Mouse (Mus musculus): ENCODE results near the gene Gm47841. TPM values are rescaled to one million over a fixed set of nuclear protein-coding genes. Genes with fewer than 3 reads are reported as not detected.
A peak's percentile ranks its signal among the peaks of the same experiment; 100 is the strongest.

Gene Gm47841
- polyA plus RNA-seq, 1 experiment from 2014 or later: not detected

DNA sequence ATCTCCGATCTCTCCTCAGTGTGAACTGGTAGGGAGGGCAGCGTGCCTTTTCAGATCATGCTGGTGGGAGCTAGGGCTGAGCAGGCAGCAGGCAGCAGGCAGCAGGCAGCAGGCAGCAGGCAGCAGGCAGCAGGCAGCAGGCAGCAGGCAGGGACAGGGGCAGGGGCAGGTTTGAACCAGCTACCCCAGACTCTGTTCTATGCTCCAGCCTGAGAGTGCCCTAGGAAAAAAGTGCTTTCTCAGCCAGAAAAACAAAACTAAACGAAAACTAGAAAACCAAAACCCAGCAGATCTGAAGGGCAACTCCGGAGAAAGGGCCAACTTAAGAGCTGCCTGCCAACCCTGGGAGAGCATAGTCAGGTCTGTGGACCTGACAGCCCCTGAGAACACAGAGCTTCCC is 21.5 kb upstream of the Gm47841 start:
- Histone ChIP-seq H3K9me3 (replicated peaks; ENCODE audit: low read length) (no peaks in the 10 kb centered on the region), H3K27me3 (ENCODE audit: insufficient read depth, low read length) (no peaks in the 10 kb centered on the region), H3K36me3 (ENCODE audit: insufficient read depth, low read length) (no peaks in the 10 kb centered on the region), H3K9ac (ENCODE audit: low read depth, low read length) (no peak overlapping the region), H3K27ac (peak overlapping the region; percentile 82), H3K4me2 (ENCODE audit: low read length) (no peak overlapping the region), H3K4me3 (replicated peaks; ENCODE audit: low read depth, low read length) (no peak overlapping the region), H3K4me1 (replicated peaks; ENCODE audit: insufficient read depth, low read length) (peaks cover 77% of the 10 kb centered on the region)
- DNase-seq (ENCODE audit: low spot score): no peak
- TF ChIP-seq CTCF (IDR thresholded peaks at IDR 0.05; ENCODE audit: low read depth): no peak
- WGBS: 62% methylated on average over 4 of the region's 4 CpGs
- ATAC-seq (replicated peaks; ENCODE audit: low FRiP score, low read depth): no peak

DNA sequence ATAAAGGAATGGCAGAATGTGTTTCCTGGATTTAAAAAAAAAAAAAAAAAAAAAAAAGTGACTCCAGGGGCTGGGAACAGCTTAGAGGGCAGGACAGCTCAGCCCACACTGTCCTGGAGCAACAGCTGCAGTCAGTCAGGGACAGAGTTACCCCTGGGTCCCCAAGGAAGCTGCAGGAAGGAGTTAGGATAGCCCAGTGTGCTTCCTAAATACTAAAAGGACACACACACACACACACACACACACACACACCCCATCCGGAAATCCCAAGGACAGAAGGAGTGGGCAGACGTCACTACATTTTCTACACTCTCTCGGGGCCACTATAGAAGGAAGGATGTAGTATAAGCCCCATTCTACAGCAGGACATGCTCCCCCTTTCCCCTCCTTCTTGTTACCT is 20.8 kb upstream of the Gm47841 start:
- 35% methylated on average over 3 of the region's 3 CpGs for WGBS
- DNase-seq (ENCODE audit: low spot score) (peak; percentile 74), ATAC-seq (replicated peaks; ENCODE audit: low FRiP score, low read depth) (no peak)
- TF ChIP-seq CTCF (IDR thresholded peaks at IDR 0.05; ENCODE audit: low read depth): no peak
- H3K27me3 ChIP-seq (ENCODE audit: insufficient read depth, low read length): no peaks in the 10 kb centered on the region
- no peak overlapping the region for H3K4me3 ChIP-seq (replicated peaks; ENCODE audit: low read depth, low read length)
- H3K9ac ChIP-seq (ENCODE audit: low read depth, low read length): 0 out of 2 replicates have a peak overlapping the region, but pooled peaks have one; percentile 2
- no peaks in the 10 kb centered on the region for H3K36me3 ChIP-seq (ENCODE audit: insufficient read depth, low read length)
- peaks cover 75% of the 10 kb centered on the region for H3K4me1 ChIP-seq (replicated peaks; ENCODE audit: insufficient read depth, low read length)
- no peaks in the 10 kb centered on the region for H3K9me3 ChIP-seq (replicated peaks; ENCODE audit: low read length)
- H3K27ac ChIP-seq: peak overlapping the region; percentile 70; the same call in 1 of the 2 replicates
- no peak overlapping the region for H3K4me2 ChIP-seq (ENCODE audit: low read length)

DNA sequence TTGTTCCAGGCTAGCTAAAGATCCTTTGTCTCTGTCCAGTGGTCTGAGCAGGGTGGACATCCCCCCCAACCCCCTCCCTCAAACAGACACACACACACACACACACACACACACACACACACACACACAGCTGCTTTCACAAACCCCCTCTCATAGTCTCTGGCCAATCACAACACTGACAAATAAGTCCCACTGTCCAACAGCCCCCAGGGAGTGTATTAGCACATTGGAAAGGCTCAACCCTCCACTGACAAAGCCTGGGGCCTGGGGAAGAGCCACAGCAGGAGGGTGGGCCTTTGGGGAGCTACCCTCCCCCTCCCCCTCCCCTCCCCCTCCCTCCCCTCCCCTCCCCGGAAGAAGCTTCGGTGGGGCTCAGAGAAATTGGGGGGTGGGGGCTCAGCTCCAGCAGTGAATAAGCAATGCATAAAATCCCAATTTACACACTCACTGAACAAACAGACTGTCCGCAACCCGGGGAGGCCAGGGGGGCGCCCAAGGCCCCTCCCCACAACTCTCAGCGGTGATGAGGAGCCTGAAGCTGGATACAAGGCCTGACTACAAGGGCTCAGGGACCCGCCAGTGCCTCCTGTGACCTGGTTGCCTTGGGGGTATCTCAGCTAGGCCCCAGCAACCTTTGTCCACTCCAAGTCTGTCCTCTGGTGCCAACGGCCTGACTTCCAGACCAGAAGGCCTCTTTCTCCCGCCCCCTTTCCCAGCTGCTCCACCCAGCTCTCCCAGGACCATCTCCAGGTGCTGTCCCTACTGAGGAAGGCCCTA is 19.9 kb upstream of the Gm47841 start:
- ATAC-seq (replicated peaks; ENCODE audit: low FRiP score, low read depth): no peak
- Histone ChIP-seq H3K36me3 (ENCODE audit: insufficient read depth, low read length) (no peaks in the 10 kb centered on the region), H3K27me3 (ENCODE audit: insufficient read depth, low read length) (no peaks in the 10 kb centered on the region), H3K4me1 (replicated peaks; ENCODE audit: insufficient read depth, low read length) (peaks cover 67% of the 10 kb centered on the region), H3K9ac (ENCODE audit: low read depth, low read length) (no peak overlapping the region), H3K4me3 (replicated peaks; ENCODE audit: low read depth, low read length) (no peak overlapping the region), H3K9me3 (replicated peaks; ENCODE audit: low read length) (no peaks in the 10 kb centered on the region), H3K4me2 (ENCODE audit: low read length) (no peak overlapping the region), H3K27ac (peak overlapping the region; percentile 70)
- no peak for DNase-seq (ENCODE audit: low spot score)
- no peak for TF ChIP-seq CTCF (IDR thresholded peaks at IDR 0.05; ENCODE audit: low read depth)
- 38% methylated on average over 7 of the region's 9 CpGs for WGBS

DNA sequence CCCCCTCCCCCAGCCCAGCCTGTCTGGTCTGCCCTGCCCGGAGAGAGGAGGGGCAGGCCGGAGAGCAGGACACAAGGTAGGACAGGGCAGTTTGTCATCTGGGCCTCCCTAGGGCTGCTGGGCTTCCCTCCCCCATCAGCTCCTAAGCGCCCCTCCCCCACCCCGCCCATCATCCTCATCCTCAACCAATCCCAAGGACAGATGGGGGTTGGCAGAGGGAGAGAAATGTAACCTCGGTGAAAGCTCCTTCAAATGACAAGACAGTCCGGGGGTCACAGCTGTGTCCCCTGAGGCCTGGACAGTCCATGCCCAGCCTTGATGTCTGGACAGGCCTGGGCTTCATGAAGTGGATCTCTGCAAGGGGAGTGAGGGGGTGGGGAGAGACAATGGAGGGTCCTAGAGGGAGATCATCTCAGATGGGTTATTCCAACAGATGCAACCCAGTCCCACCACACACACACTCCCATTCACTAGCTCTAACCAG is 19.2 kb upstream of the Gm47841 start:
- Histone ChIP-seq H3K36me3 (ENCODE audit: insufficient read depth, low read length) (no peaks in the 10 kb centered on the region), H3K9ac (ENCODE audit: low read depth, low read length) (0 out of 2 replicates have a peak overlapping the region, but pooled peaks have one; percentile 23)
- WGBS: 17% methylated on average over 6 of the region's 6 CpGs

DNA sequence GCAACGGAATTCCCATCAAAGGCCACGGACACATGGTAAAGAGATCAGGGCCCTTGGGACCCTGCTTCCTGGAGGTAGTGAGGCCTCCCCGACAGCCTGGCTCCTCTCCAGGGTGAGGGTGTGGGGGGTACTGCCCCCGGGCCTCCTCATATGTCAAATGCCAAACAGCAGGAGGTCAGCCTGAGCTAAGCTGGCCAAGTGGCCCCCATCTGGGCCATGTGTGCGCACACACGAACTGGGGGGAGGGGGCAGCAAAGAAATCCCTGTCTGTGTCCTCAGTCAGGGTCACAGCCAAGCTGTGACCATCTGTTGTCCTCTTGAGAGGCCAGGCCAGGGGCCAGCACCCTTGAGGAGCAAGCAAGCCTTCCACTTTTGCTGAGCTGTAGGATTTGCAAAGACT is 17.9 kb upstream of the Gm47841 start:
- no peak overlapping the region for H3K4me3 ChIP-seq (replicated peaks; ENCODE audit: low read depth, low read length)
- ATAC-seq (replicated peaks; ENCODE audit: low FRiP score, low read depth): no peak
- DNase-seq (ENCODE audit: low spot score): no peak
- WGBS: 31% methylated on average over 6 of the region's 6 CpGs
- TF ChIP-seq CTCF (IDR thresholded peaks at IDR 0.05; ENCODE audit: low read depth): no peak
- H3K36me3 ChIP-seq (ENCODE audit: insufficient read depth, low read length): no peaks in the 10 kb centered on the region
- H3K27me3 ChIP-seq (ENCODE audit: insufficient read depth, low read length): no peaks in the 10 kb centered on the region
- no peaks in the 10 kb centered on the region for H3K9me3 ChIP-seq (replicated peaks; ENCODE audit: low read length)
- peaks cover 48% of the 10 kb centered on the region for H3K4me1 ChIP-seq (replicated peaks; ENCODE audit: insufficient read depth, low read length)
- no peak overlapping the region for H3K27ac ChIP-seq
- H3K9ac ChIP-seq (ENCODE audit: low read depth, low read length): 0 out of 2 replicates have a peak overlapping the region, but pooled peaks have one; percentile 13
- H3K4me2 ChIP-seq (ENCODE audit: low read length): no peak overlapping the region

More for the DNA sequence above, 19.2 kb upstream of the Gm47841 start:
- H3K4me1 ChIP-seq (replicated peaks; ENCODE audit: insufficient read depth, low read length): peaks cover 61% of the 10 kb centered on the region
- no peaks in the 10 kb centered on the region for H3K27me3 ChIP-seq (ENCODE audit: insufficient read depth, low read length)
- no peak overlapping the region for H3K27ac ChIP-seq
- DNase-seq (ENCODE audit: low spot score) (no peak), ATAC-seq (replicated peaks; ENCODE audit: low FRiP score, low read depth) (no peak)
- no peaks in the 10 kb centered on the region for H3K9me3 ChIP-seq (replicated peaks; ENCODE audit: low read length)
- H3K4me2 ChIP-seq (ENCODE audit: low read length): no peak overlapping the region
- TF ChIP-seq CTCF (IDR thresholded peaks at IDR 0.05; ENCODE audit: low read depth): no peak
- H3K4me3 ChIP-seq (replicated peaks; ENCODE audit: low read depth, low read length): no peak overlapping the region

DNA sequence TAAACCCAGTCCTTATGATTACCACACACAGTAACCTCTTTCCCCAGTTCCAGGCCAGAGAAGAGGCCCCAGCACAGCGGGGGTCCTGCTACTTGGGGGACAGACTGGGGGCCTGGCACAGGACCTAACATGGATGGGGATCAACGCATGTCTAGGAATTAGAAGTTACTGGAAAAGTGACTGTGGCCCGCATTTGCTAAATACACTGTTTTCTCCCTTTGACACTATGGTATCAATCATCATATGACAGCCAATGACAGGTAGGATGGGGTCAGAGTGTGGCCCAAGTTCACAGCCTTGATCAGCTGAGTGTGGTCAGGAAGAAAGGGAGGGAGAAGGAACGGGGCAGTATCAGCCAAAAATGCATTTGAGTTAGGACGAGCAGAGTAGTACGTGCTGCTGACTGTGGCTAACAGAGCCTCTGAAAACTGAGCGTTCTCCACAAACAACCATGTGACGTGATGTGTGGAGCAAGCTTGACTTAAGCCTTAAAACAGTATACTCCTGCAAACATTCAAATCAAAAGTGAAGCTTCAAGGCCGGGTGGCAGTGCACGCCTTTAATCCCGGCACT is 13.2 kb upstream of the Gm47841 start:
- H3K27me3 ChIP-seq (ENCODE audit: insufficient read depth, low read length): no peaks in the 10 kb centered on the region
- H3K9ac ChIP-seq (ENCODE audit: low read depth, low read length): no peak overlapping the region
- H3K27ac ChIP-seq: no peak overlapping the region
- peaks cover 6% of the 10 kb centered on the region for H3K4me1 ChIP-seq (replicated peaks; ENCODE audit: insufficient read depth, low read length)
- no peak for TF ChIP-seq CTCF (IDR thresholded peaks at IDR 0.05; ENCODE audit: low read depth)
- ATAC-seq (replicated peaks; ENCODE audit: low FRiP score, low read depth) (no peak), DNase-seq (ENCODE audit: low spot score) (no peak)
- no peak overlapping the region for H3K4me2 ChIP-seq (ENCODE audit: low read length)
- H3K9me3 ChIP-seq (replicated peaks; ENCODE audit: low read length): no peaks in the 10 kb centered on the region
- WGBS: 62% methylated on average over 11 of the region's 11 CpGs
- no peak overlapping the region for H3K4me3 ChIP-seq (replicated peaks; ENCODE audit: low read depth, low read length)
- no peaks in the 10 kb centered on the region for H3K36me3 ChIP-seq (ENCODE audit: insufficient read depth, low read length)

Measured in kidney, postnatal 0 days (tissue).